Mouse (Mus musculus) spleen, adult 18-20 months (tissue): ENCODE results near the gene Mcam.
A peak's percentile ranks its signal among the peaks of the same experiment; 100 is the strongest.

Experiments
- DNase-seq, 2 experiments: peaks; one replicate each; pipeline ENCODE4 v3.0.0; 2022; ENCODE audit warnings: mixed read lengths in 2 of 2

Gene Mcam

DNA sequence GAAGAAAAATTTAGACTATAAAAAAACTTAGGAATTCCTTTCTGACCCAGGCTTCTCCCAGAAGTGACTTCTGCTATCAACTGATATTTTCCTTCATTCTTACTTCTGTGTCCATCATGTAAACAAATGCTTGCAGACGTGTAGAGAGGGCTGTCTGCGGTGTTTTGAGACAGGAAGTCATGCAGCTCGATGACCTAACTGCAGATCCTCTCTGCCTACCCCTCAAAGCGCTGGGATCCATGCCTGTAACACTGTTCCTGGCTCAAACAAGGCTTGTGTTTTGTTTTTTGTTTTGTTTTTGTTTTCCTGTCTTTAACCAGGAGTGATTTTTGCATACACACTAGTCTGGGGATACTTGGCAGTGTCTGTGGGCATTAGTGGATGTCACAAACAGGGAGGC is 3.6 kb downstream of the Mcam start:
- DNase-seq: no peak

DNA sequence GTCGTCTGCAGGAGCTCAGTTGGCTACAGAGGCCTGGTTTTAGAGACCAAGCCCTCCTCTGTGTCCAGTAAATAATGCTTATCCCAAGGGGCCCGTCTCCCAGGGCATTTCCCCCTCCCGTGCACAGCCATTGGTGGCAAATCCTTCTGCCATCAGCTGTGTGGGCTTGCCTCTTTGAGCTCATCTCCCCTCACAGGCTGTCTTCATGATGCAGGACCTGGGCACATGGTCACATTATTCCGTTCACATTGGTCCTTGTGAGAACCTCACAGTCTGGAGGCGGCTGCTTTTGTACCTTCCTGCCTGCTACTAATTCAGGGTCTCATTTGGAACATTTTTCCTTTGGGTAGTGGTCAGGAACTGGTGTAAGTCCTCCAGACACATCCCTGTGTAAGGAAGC is 7.7 kb downstream of the Mcam start:
- DNase-seq: no peak

DNA sequence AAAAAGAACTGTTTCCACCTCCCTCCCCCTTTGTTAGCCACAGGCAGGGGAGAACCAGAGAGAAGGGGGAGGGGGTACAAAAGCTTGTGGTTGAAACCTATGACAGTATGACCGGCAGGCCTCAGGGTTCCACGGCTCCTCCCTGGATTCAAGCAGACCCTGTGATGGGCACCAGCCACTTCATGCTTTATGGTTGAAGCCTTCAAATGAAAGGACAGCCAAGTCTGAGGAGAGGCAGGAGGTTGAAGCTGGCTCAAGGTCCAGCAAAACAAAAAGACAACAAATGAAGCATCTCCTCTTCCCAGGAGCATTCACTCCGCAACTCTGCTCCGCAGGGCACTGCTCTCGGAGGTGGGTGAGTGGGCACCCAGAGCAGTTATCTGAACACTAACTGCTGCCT is 9.2 kb downstream of the Mcam start:
- DNase-seq: no peak

DNA sequence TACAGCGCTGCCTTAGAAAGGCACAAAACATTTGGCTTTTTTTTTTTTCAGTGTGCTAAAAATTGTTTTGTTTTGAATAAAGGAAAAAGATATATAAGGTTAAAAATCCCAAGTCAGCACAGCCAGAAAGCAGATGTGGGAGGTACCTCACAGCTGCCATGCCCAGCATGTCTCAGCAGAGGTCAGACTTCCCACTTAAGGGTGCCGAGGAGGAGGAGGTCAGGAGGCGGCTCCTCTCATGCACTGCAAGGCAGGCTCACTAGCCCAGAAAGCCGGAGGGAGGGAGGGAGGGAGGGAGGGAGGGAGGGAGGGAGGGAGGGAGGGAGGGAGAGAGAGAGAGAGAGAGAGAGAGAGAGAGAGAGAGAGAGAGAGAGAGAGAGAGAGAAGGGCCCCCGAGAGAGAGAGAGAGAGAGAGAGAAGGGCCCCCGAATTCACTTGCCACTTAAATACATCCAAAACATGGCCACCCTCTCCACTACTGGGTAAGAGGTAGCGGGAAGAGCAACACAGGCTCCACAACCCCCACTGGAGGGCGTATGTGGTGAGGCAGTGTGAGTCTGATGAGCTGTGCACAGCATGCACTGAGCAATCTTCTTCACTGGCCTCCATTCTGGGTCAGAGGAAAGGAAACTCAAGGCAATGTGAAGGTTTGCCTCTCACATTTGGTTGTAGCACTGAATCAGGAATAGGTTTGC is 9.9 kb downstream of the Mcam start:
- no peak for DNase-seq

DNA sequence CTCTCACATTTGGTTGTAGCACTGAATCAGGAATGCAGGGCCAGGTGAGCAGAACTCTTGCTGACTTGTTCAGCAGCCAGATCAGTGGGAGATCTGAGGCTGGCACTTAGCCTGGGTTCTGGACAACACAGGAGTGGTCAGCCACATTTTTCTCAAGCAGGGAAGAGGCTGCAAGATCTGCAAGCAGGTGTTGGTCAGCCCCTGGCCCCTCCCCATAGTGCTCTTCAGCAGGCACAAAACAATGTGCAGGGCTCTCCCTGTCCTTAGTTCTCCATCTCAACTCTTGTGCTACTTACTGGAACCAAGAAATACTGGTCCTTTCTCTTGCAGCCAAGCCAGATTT is 10.4 kb downstream of the Mcam start:
- DNase-seq: no peak

DNA sequence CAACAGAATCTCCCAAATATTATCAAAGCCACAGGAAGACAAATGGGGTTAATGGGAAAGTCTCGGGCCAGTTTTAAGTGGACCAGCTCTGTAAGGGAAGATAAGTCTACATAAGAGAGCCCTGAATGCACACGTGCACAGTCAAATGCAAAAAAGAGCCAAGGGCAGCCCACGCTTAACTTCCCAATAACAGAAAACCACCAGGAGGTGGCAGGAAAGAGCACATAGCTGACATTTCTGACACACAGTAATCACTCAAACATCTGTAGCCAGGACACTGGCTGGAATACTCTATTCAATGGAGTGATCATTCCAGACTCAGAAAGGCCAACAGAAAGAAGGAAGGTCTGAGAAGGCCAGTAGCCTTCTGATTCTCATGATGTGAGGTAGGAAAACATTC is 13.0 kb downstream of the Mcam start:
- no peak for DNase-seq

DNA sequence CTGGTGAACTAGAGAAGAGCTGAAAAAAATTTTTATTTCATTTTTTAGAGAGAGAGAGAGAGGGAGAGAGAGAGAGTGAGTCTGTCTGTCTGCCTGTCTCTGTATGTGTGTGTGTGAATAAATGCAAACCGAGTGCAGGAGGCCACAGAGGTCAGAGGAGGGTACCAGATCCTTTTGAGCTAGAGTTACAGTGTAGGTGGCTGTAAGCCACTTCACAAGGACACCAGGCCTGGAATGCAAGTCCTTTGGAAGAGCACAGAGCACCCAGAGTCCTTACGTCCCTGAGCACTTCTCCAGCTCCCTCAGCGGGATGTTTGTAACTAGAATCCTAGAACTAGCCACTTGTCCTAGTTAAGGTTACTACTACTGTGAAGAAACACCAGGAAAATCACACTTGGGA is 25.6 kb downstream of the Mcam start:
- no peak for DNase-seq

DNA sequence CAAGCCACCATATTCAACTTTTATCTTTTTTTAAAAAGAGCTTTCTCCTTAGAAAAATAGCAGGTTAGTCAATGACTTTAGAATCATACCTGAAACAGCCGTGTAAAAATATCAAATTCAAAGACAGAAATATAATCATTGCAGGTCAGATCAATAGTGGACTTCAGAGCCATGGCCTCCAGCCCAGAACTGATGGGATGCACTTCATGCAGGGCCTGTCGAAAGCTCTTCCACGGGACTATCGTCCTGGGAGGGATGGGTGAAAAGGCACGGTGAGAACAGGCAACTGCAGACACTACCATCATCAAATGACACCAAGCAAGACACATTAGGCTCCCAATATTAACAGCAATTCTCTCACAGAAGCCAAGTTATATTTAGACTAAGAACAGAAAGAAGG is 34.7 kb downstream of the Mcam start:
- DNase-seq: no peak

DNA sequence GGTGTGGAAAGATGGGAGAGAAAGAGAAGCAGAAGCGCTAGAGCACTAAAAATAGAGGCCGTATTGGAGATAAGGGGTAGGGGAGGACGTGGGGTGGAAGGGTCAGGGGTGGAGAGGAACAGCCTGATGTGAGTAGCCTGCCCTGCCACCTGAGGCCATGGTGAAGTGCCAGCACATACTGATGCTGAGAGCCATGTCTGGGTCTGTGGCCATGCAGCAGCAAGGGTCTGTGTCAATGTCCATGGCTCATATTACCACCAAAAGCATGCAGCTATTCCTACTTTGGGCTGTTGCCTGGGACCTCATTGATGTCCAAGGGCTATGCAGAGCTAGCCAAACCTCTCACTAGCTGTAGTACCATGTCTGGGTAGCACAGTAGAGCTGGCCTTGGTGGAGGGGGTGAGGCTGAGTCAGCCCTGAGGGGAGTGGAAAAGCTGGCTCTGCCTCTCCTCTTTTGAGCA is 36.5 kb downstream of the Mcam start:
- DNase-seq: no peak

DNA sequence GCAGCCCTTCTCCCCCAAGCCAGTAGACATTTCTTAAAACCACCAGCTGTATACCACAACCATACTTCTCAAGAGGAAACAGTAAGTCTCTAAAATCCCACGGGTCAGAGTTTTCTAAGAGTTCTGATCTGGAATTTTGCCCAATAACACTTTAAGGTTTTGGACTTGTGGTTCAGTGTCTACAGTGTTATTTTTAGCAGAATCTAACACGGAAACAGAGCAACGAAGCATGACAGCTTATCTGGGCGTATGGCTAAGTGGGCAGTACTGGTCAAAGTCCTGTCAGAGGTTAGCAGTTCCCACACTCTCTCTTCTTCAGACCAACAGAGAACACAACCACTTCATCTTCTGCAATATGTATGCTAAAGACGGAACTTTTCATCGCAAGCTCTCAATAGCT is 41.3 kb downstream of the Mcam start:
- no peak for DNase-seq

DNA sequence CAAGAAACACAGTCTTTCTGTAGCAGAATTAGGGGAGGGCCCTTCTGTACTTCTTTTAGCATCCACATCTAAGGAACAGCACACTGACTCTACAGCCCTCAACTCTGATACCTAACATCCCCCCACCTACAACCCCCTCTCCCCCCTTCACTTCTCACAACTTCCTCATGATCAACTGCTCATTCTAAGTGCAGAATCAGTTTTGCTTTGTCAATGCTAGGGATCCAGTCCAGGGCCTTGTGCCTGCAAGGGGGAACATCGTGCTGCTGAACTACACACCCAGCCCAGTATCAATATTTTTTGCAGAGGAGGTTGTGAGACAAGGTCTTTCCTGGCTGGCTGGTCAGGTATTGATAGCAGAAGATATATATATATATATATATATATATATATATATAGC is 41.7 kb downstream of the Mcam start:
- DNase-seq: no peak

DNA sequence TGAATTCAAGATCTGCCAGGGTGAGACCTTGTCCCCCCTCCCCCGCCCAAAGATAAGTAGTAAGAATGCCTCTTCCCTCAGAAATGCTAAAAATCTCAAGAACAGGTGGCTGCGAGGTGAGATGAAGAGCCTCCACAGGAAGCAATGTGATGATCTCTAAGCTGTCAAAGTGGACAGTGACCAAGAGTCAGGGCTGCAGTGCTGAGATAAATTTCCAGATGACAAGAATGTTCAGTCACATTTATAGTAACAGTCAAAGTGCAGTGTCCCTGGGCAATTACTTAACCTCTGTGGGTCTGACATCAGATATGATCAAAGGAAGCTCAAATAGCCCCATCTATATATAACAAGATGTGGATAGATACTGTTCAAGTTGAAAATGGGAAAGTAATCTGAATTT is 43.1 kb downstream of the Mcam start:
- DNase-seq: no peak

DNA sequence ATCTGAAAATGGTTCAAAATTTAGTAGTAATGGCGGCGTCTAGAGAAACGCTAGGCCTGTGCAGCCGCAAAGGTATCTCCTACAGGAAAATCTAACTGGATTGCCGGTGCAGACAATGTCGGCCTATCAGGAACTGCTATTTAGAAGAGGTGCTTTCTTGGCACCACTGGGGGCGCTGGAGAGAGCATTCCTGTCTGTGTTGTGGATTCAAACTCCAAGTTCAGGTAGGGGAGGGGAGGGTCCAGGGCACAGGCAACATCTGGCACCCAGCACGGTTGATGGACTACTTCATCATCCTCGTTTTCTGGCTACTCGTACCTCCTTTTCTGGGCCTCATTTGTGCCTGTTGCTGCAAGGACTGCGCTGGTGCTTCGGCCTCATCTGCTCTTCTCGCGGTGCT is 44.1 kb downstream of the Mcam start:
- no peak for DNase-seq

DNA sequence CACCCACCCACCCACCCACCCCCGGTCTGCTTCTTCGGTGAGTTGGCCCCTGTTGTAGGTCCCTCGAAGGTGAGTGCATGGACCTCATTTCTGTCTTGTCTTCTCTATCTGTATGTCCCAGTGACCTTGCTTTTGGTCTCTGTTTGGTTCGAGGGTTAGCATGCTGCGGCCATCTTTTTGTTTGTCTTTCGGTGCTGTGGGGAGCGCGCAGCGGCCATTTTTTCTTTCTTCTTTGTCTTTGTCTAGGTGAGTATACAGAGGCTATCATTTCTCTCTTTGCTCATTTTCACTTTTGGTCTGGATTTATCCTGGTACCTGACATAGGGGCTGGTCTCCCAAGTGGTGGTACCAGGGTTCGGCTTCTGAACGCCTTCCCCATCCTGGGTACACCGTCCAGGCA is 44.5 kb downstream of the Mcam start:
- DNase-seq: no peak

DNA sequence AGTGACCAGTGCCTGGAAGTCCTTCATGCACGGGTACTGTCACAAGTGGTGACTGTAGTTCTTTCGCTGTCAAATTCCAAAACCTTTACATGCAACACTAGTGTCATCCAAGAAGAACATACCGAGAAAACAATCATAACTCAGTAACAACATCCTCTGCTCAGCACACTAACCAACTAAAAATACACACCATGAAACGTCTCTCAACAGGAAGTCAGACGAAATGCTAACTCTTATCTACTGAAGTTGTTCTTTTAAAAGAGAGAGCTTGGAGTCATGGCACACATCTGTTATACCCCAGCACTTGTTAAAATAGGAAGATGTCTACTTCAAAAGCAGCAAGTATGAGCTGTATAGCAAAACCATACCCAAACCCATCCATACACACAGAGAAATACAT is 47.3 kb downstream of the Mcam start:
- DNase-seq: no peak

DNA sequence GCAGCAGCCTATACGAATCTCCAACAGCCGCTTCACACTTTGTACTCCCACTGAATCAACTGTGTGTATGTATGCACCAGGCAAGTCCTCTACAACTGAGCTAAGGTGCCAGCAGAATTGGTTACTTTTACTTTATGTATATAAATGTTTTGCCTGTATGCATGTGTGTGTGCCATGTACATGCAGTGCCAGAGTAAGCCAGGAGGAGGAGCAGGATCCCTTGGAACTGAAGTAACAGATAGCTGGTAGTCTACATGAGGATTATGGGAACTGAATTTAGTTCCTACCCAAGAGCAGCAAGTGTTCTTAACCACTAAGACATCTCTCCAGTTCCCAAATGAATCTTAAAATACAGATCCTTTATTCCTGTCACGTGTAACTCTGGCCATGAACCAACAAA is 48.0 kb downstream of the Mcam start:
- DNase-seq: peak in 1 of 2 experiments; percentile 45

DNA sequence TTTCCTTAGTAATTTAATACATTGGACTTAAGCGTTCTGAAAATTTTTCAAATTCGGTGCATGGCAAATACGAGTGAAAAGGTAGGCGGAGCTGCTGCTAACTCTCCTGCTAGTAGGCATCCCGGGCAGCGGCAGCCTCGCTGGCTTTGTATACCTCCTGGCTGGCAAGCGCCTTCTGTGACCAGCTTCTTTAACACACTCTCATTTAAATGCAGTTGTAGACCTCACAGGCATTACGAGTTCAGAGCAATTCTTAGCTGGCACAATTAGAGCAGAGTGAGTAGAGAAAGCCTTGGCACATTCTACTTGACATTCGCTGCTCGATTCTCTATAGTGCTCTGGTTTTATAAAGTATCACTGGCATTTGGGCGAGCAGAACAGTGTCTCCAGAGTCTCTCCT is 54.0 kb downstream of the Mcam start:
- no peak for DNase-seq

DNA sequence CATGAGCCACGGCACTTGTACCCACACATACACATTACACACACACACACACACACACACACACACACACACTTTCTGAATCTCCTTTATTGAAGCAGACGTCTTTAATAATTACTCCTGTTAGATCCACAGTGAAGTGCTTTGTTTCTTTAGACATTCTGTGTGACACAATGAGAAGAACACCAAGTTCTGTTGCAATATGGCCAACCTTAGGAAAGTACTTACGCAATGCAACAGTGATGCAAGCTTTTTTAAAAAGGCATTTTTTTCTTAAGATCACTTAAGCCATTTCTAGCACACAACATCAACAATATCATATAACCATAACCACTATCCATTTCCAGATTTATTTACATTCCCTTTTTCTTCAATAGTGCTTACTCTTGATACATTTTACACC is 56.9 kb downstream of the Mcam start:
- DNase-seq: no peak

DNA sequence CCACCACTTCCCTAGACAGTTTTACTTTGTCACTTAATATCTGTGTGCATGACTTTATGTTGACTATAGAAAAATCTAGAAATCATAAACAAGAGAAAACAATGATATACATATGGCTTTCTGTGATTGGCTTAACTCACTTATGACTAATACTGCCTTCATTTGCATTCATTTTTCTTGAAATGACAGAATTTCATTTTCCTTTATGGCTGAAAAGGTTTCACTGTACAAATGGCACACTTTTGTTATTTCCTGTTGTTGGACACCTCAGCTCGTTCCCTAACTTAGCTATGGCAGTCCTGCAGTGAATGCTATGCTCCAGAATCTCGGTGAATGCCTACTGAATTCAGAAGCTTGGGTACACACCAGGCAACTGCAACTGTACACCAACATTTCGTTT is 58.0 kb downstream of the Mcam start:
- DNase-seq: no peak
